Mouse (Mus musculus): ENCODE data around the gene Tmeff2.

Gene Tmeff2

GRCm38 (mm10) chr1:51216292-51217050 lies 316.0 kb downstream of the Tmeff2 start:
- DNase-seq (ENCODE audit: low read depth), result no peak

GRCm38 (mm10) chr1:51217227-51217626 lies 316.8 kb downstream of the Tmeff2 start:
- DNase-seq (ENCODE audit: low read depth), result peak; percentile 62

- no peak for DNase-seq (ENCODE audit: low read depth)
Measured at GRCm38 (mm10) chr1:51225156-51225555, 324.7 kb downstream of the Tmeff2 start.
